Mouse (Mus musculus) bone marrow, adult 2 months (tissue): ENCODE measurements around the gene Fam53a.

Experiments used
- CTCF ChIP-seq: fragments of 200-500 bp; IDR thresholded peaks from 2 replicates; pipeline ENCODE4 v1.5.1; 2011; ENCODE audit warnings: low read length, control low read depth; ENCODE audit not compliant: control insufficient read depth, insufficient read depth
- POLR2A ChIP-seq: fragments of 200-500 bp; IDR thresholded peaks from 2 replicates; pipeline ENCODE4 v1.6.1; 2011; ENCODE audit warnings: low read depth, mild to moderate bottlenecking, control low read depth, low read length, borderline replicate concordance; ENCODE audit not compliant: control insufficient read depth

GRCm38 (mm10) chr5:33588066-33588465 lies 41.4 kb downstream of the Fam53a start:
- TF ChIP-seq CTCF (no peak), POLR2A (no peak)
